Mouse (Mus musculus): Measurements from ENCODE around the gene Spata9. TPM values are rescaled to one million over a fixed set of nuclear protein-coding genes. Genes with fewer than 3 reads are reported as not detected.

The Spata9 gene
- polyA plus RNA-seq, 2 experiments: 0.24 to 0.50 TPM

DNA sequence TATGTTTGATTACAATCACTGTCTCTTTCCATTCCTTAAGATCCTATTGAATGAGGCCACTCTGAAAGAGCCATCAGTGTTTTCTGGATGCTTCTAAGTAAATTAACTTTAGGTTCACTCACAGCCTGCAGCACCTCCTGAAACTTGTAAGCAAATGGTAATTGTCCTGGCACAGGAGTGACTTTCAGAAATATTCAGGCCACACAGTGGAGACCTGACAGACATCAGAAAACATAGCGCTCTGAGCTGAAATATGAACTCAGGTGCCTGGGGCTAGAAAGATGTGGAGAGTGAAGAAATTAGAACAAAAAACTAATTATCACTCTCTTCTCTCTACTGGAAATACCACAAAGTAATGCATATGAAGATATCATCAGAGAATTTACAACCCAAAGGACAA lies 33.7 kb upstream of the Spata9 start:
- no peak for TF ChIP-seq POLR2A (IDR thresholded peaks at IDR 0.05; ENCODE audit: borderline replicate concordance, extremely low read depth, insufficient read depth, insufficient read length)
- Histone ChIP-seq H3K9me3 (ENCODE audit: control insufficient read depth, low read length) (no peaks in the 10 kb centered on the region), H3K36me3 (ENCODE audit: control insufficient read depth, insufficient read depth, low read length) (peaks cover 43% of the 10 kb centered on the region), H3K27ac (replicated peaks; ENCODE audit: low read depth, low read length) (no peak overlapping the region), H3K9ac (ENCODE audit: low read depth, low read length, severe bottlenecking) (no peak overlapping the region), H3K4me1 (ENCODE audit: control insufficient read depth, insufficient read depth, low read length) (peaks cover 5% of the 10 kb centered on the region; the same call in 1 of the 2 replicates), H3K27me3 (ENCODE audit: control insufficient read depth, insufficient read depth, low read length) (no peaks in the 10 kb centered on the region), H3K4me2 (replicated peaks; ENCODE audit: low read depth, low read length, severe bottlenecking) (no peak overlapping the region), H3K4me3 (replicated peaks; ENCODE audit: low read length) (no peak overlapping the region)
- 84% methylated on average over 1 of the region's 1 CpGs for WGBS
- no peak for ATAC-seq (ENCODE audit: low FRiP score, low read depth)
- no peak for DNase-seq (ENCODE audit: low spot score)

DNA sequence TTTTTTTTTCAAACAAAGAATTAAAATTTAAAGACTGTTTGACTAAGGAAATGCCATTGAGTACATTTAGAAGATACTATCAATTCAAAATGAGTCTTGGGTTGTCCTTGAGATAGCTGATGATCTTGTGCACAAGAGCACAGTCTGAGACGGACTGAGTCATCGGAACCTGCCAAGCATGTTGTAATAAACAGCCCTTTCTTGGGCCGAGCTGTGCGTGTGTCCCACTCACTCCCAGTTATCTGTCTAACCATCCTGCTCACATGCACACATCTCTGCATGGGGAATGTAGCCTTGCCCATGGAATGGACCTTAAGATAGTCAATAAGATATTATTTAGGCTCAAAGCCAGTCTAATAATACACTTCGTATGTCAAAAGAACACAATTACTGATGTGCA lies 28.1 kb upstream of the Spata9 start:
- no peaks in the 10 kb centered on the region for H3K9me3 ChIP-seq (ENCODE audit: control insufficient read depth, low read length)
- H3K9ac ChIP-seq (ENCODE audit: low read depth, low read length, severe bottlenecking): no peak overlapping the region
- no peak for TF ChIP-seq POLR2A (IDR thresholded peaks at IDR 0.05; ENCODE audit: borderline replicate concordance, extremely low read depth, insufficient read depth, insufficient read length)
- DNase-seq (ENCODE audit: low spot score): no peak
- no peak overlapping the region for H3K4me2 ChIP-seq (replicated peaks; ENCODE audit: low read depth, low read length, severe bottlenecking)
- no peak overlapping the region for H3K27ac ChIP-seq (replicated peaks; ENCODE audit: low read depth, low read length)
- peaks cover 20% of the 10 kb centered on the region for H3K36me3 ChIP-seq (ENCODE audit: control insufficient read depth, insufficient read depth, low read length)
- no peak for ATAC-seq (ENCODE audit: low FRiP score, low read depth)
- no peak overlapping the region for H3K4me3 ChIP-seq (replicated peaks; ENCODE audit: low read length)
- peaks cover 12% of the 10 kb centered on the region for H3K4me1 ChIP-seq (ENCODE audit: control insufficient read depth, insufficient read depth, low read length)
- H3K27me3 ChIP-seq (ENCODE audit: control insufficient read depth, insufficient read depth, low read length): no peaks in the 10 kb centered on the region
- WGBS: 96% methylated on average over 5 of the region's 5 CpGs

DNA sequence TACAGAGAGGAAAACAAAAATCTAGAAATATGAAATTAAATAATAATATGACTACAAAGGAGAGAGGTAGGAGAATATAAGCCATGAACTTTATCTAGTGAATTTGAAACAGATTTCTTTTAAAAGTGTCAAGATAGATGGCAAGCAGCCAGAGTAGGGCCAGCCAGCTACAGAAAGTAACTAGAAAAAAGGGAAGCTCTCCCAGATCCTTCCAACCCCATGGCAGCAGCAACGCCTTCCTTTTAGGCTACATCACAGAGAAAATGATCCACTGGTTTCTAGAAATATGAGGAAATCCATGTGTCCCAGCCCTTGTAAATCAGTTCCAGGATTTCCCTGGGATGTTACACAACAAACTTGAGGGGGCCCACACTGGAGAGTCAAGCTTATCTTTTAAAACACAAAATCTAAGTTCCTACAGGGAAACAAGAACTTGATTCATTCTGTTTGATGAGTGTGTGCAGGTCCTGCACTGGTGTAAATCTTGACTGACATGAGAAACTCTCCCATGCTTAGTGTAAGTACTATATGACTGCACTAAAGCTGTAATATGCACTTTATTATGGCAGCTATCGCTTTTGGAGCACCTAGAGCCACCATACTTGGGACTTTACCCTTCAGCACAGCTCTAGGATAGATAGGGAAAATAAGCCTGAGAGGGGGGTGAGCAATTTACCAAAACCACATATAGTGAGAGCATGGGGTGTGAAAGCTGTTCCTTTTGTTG lies 26.0 kb upstream of the Spata9 start:
- TF ChIP-seq POLR2A (IDR thresholded peaks at IDR 0.05; ENCODE audit: borderline replicate concordance, extremely low read depth, insufficient read depth, insufficient read length): no peak
- 79% methylated on average over 2 of the region's 2 CpGs for WGBS
- peaks cover 12% of the 10 kb centered on the region for H3K4me1 ChIP-seq (ENCODE audit: control insufficient read depth, insufficient read depth, low read length)
- no peak overlapping the region for H3K27ac ChIP-seq (replicated peaks; ENCODE audit: low read depth, low read length)
- H3K9ac ChIP-seq (ENCODE audit: low read depth, low read length, severe bottlenecking): no peak overlapping the region
- ATAC-seq (ENCODE audit: low FRiP score, low read depth): no peak
- H3K27me3 ChIP-seq (ENCODE audit: control insufficient read depth, insufficient read depth, low read length): no peaks in the 10 kb centered on the region
- no peak for DNase-seq (ENCODE audit: low spot score)
- H3K4me2 ChIP-seq (replicated peaks; ENCODE audit: low read depth, low read length, severe bottlenecking): peak overlapping the region; percentile 42
- H3K4me3 ChIP-seq (replicated peaks; ENCODE audit: low read length): peak overlapping the region; percentile 19
- peaks cover 20% of the 10 kb centered on the region for H3K36me3 ChIP-seq (ENCODE audit: control insufficient read depth, insufficient read depth, low read length)
- no peaks in the 10 kb centered on the region for H3K9me3 ChIP-seq (ENCODE audit: control insufficient read depth, low read length)

DNA sequence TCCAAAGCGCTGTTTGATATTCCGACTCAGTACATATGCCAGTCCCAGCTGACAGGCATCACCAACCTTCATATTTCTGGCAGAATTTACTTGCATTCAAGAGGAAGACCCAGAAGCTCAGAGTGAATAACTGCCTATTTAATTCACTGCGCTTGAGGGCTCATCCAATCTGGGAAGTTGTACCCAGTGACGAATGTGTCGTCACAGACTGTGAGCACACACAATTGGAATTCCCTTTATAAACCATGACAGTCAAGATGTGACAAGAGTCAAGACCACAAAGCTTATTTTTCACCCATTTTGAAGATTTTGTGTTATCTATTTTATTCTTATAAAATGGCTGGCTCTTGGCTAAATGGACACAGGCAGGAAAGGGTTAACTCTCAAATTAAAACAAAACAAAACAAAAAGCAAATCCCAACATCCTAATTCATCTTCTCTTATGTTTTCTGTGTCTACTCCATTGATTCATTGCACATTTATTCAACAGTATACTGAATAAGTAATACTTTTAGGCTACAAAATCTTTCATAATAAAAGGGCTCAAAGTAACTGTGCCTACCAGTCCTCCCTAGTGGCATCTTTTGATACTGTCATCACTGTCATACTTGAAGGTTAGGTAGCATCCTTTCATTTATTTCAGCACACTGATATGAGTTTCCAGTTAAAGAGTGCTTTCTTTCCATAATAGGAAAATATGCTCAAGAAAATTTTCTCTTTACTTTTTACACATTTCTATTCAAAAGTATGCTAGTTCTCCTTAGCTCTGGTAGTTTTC lies 25.2 kb upstream of the Spata9 start:
- Histone ChIP-seq H3K4me3 (replicated peaks; ENCODE audit: low read length) (peak overlapping the region; percentile 19), H3K36me3 (ENCODE audit: control insufficient read depth, insufficient read depth, low read length) (peaks cover 20% of the 10 kb centered on the region), H3K27ac (replicated peaks; ENCODE audit: low read depth, low read length) (no peak overlapping the region), H3K9ac (ENCODE audit: low read depth, low read length, severe bottlenecking) (no peak overlapping the region), H3K27me3 (ENCODE audit: control insufficient read depth, insufficient read depth, low read length) (no peaks in the 10 kb centered on the region), H3K4me1 (ENCODE audit: control insufficient read depth, insufficient read depth, low read length) (peaks cover 12% of the 10 kb centered on the region), H3K4me2 (replicated peaks; ENCODE audit: low read depth, low read length, severe bottlenecking) (peak overlapping the region; percentile 42), H3K9me3 (ENCODE audit: control insufficient read depth, low read length) (no peaks in the 10 kb centered on the region)
- DNase-seq (ENCODE audit: low spot score) (no peak), ATAC-seq (ENCODE audit: low FRiP score, low read depth) (no peak)
- no peak for TF ChIP-seq POLR2A (IDR thresholded peaks at IDR 0.05; ENCODE audit: borderline replicate concordance, extremely low read depth, insufficient read depth, insufficient read length)
- WGBS: 91% methylated on average over 5 of the region's 5 CpGs

DNA sequence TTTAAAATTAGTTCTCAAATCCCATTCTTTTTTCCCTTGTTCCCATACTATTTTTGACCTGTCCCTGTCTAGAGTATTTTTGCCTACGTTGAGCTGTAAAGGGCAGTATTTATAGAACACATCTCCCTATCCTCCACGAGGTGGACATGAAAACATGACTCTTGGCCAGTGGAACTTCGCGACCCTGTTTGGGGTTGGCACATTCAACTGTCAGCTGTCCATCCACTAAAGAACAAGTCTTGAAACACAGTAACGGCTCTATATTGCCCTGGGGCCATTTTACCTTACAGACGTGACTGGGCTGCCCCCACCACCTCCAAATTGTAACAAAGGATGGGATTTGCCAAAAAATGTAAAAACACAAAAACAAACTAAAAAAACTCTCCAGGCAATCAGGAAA lies 24.2 kb upstream of the Spata9 start:
- under 1% methylated on average over 6 of the region's 6 CpGs for WGBS
- H3K36me3 ChIP-seq (ENCODE audit: control insufficient read depth, insufficient read depth, low read length): peaks cover 17% of the 10 kb centered on the region
- DNase-seq (ENCODE audit: low spot score) (peak; percentile 49), ATAC-seq (ENCODE audit: low FRiP score, low read depth) (0 out of 2 replicates have a peak, but pooled peaks have one; percentile 8)
- peak overlapping the region; percentile 99 for H3K9ac ChIP-seq (ENCODE audit: low read depth, low read length, severe bottlenecking)
- peak overlapping the region; percentile 100 for H3K27ac ChIP-seq (replicated peaks; ENCODE audit: low read depth, low read length)
- H3K27me3 ChIP-seq (ENCODE audit: control insufficient read depth, insufficient read depth, low read length): no peaks in the 10 kb centered on the region
- peak overlapping the region; percentile 72 for H3K4me2 ChIP-seq (replicated peaks; ENCODE audit: low read depth, low read length, severe bottlenecking)
- H3K4me1 ChIP-seq (ENCODE audit: control insufficient read depth, insufficient read depth, low read length): peaks cover 12% of the 10 kb centered on the region
- no peaks in the 10 kb centered on the region for H3K9me3 ChIP-seq (ENCODE audit: control insufficient read depth, low read length)
- no peak for TF ChIP-seq POLR2A (IDR thresholded peaks at IDR 0.05; ENCODE audit: borderline replicate concordance, extremely low read depth, insufficient read depth, insufficient read length)
- H3K4me3 ChIP-seq (replicated peaks; ENCODE audit: low read length): peak overlapping the region; percentile 88

All from limb, embryonic 14.5 days (tissue).